Mouse (Mus musculus) lung, adult 2 months (tissue): ENCODE data around the gene Cmc2.

Experiments used
- CTCF ChIP-seq: fragments of 200-500 bp; IDR thresholded peaks from 2 replicates; pipeline ENCODE4 v1.5.1; 2011; ENCODE audit warnings: mild to moderate bottlenecking, low read length, control low read depth; ENCODE audit not compliant: insufficient read depth
- POLR2A ChIP-seq: fragments of 200-500 bp; IDR thresholded peaks from 2 replicates; pipeline ENCODE4 v1.6.1; 2011; ENCODE audit warnings: low read depth, mild to moderate bottlenecking, control low read depth, low read length, borderline replicate concordance; ENCODE audit errors: extremely low read depth

- TF ChIP-seq POLR2A (no peak), CTCF (no peak)
Measured at GRCm38 (mm10) chr8:116904736-116905135, 16.5 kb downstream of the Cmc2 start.
